Mouse (Mus musculus) fat pad, adult 2 months (tissue): ENCODE measurements around the gene Lcn5.
"Not testable (repeated sequence)": the region's sequence is repeated elsewhere in the genome, so short reads cannot be mapped to it uniquely, and the experiment has no call there.

ENCODE experiments used
- DNase-seq: peaks from one replicate; pipeline ENCODE4 v3.0.0-alpha.2; 2011; ENCODE audit warnings: low read depth, low spot score; ENCODE audit errors: extremely low read depth

Gene Lcn5

GRCm38 (mm10) chr2:25676486-25676885 is 18.7 kb downstream of the Lcn5 start, which contains the start of gene Lcn6:
Lcn6 (plus strand) TSS chr2:25676786.
- no peak for DNase-seq

DNA sequence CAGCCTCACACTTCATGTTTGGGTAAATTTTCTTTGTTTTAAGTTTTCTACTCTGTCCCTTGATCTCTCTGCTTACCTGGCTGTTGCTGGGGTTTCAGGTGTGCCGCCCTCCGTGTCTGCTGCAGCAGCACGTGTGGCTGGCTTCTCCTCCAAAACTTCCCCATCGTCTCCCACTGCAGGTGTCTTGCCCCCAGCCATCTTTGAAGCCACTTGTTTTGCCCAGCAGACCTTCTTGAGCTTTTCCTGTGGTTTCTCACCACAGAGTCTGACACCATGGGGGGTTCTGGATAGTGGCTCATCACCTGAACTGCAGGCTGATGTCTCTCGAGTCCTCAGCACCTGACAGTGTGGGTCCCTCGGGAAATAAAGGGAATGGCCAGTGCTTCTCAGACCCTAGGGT is 21.8 kb downstream of the Lcn5 start:
- no peak for DNase-seq

GRCm38 (mm10) chr2:25682426-25682825 is 24.7 kb downstream of the Lcn5 start, which contains the start of gene Lcn10:
Lcn10 (plus strand) TSS chr2:25682726.
- DNase-seq: no peak

DNA sequence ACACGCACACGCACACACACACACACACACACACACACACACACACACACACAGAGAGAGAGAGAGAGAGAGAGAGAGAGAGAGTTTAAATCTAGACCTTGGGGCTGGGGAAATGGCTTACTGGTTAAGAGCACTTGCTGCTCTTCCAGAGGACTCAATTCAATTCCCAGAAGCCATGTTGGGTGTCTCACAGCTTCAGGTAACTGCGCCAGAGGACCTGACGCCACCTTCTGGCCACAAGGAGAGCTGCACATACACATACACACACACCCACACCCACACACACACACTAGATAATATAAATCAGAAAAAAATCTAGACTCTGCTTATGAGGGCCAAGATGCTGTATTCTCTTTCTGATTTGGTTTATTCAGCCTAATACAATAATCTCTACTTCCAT is 29.2 kb downstream of the Lcn5 start:
- DNase-seq: no peak

DNA sequence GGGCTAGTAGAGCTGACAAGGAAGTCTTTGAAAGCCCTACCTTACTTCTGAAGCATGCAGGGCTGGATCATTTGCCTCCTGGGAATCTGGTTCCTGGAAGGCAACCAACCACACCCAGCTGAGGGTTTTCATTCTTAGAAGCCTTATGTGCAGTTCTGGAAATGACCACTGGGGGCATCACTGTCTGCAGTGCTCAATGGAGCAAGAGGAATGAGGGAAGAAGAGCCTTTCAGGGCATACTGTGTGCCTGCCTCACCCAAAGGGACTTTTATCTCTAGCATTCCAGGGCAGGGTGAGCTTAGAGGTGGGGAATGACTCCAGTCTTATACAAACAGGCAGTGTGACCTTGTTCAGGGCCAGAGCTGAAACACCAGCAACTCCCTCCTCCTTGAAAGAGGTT is 36.9 kb downstream of the Lcn5 start:
- no peak for DNase-seq

- no peak for DNase-seq
These were observed 39.2 kb downstream of the Lcn5 start for GRCm38 (mm10) chr2:25696951-25697350.

- DNase-seq: no peak
These were observed 40.9 kb downstream of the Lcn5 start for GRCm38 (mm10) chr2:25698696-25699095.

DNA sequence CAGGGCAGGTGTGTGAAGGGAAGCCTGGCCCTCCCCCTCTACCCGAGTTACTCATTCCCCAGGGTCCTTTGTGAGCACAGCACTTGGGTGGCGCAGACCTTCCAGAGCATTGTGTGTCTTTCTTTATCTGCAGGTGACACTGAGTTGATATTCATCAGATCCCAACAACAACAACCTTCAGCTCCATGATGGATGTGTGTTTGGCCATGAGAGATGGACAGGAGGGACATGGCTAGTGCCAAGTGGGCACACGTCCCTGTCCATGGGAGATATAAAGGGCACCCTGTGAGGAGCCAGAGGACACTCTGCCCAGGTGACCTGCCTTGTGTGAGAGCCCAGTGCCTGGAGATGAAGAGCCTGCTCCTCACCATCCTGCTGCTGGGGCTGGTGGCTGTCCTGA is 42.0 kb downstream of the Lcn5 start, which contains the start of gene Obp2a:
Gene Obp2a (plus strand): TSS at position 301 of the 400 bp plus-strand sequence.
- DNase-seq: not testable (repeated sequence)

DNA sequence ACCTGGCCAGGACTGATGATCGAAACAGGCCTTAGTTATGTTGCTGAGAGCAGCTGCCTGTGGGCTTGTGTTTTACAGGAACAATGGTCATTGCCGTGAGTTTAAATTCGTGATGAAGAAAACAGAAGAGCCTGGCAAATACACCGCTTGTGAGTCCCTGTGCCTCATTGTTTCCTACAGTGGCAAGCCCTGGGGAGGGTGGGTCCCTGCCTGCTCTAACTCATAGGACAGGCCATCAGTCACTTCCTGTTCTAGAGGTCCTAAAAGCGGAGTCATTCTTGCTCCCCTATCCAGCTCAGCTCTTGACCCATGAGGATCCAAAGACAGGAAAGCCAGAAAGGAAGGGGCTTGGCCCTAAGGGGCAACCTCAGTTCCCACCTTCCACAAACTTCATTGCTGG is 43.2 kb downstream of the Lcn5 start:
- no peak for DNase-seq

GRCm38 (mm10) chr2:25703706-25704105 is 46.0 kb downstream of the Lcn5 start:
- no peak for DNase-seq

DNA sequence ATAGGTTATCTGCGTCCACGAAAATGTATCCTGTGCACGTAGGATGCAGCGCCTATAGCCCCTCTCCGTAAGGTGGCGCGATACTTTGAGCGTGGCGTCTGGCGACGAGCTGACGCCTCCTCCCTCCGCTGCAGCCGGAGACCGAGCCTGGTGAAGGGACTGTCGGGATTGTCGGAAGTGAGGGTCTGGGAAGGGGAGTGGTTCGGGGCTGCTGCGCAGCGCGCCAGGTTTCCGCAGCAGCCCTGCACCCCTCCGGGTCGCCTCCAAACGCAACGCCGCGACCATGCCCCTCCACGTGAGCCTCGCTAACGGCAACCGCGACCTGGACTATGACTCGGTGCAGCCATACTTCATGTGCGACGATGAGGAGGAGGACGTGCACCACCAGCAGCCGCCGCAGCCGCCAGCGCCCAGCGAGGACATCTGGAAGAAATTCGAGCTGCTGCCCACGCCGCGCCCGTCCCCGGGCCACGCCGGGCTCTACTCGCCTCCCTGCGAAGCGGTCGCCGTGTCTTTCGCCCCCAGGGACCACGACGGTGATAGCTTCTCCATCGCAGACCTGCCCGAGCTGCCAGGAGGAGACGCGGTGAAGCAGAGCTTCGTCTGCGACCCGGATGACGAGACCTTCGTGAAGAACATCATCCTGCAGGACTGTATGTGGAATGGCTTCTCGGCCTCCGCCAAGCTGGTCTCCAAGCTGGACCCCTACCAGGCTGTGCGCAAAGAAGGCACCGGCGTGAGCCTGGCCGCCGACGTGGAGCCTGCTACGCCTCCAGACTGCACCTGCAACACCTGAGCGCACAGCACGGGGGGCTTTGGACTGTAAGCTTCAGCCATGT is 49.1 kb downstream of the Lcn5 start, which contains the start of gene Bmyc:
Gene Bmyc (plus strand): TSS at position 97 of the 839 bp plus-strand sequence.
- no peak for DNase-seq

GRCm38 (mm10) chr2:25708121-25708520 is 50.4 kb downstream of the Lcn5 start:
- DNase-seq: no peak

DNA sequence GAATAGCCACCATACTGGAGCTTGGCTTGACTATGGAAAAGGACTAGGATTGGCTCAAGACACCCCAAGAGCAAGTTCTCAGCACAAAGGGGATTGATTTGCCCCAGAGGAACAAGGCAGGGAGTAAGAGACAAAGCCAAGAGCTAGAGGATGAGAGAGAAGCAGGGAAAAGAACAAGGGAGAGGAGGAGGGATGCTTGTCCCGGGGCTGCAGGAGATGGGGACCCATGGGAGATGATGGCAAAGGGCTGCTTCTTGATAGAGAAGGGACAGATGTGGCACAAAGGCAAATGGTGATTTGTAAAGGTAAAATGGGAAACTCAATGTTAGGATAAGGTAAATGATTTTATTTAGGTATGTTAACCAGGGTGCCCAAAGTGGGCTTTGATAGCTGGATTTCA is 51.3 kb downstream of the Lcn5 start:
- DNase-seq: not testable (repeated sequence)

- DNase-seq: not testable (repeated sequence)
These were observed 52.0 kb downstream of the Lcn5 start for GRCm38 (mm10) chr2:25709791-25710190.
